ENCODE assay signal across 35 mouse cellular contexts in genomic region chr8:10708509-10708908, GRCm38 (mm10).
"Had no signal": no experiment of that assay in that cellular context is flagged by ENCODE, and none has a peak within 500 bp of the region (broad histone marks: within the 10 kb centered on the region; RNA-seq: fewer than 3 reads in every experiment).

No protein-coding gene starts in this region.

- H3K4me3 ChIP-seq: heart, embryonic 10.5 days; heart, embryonic 12.5 days; heart, embryonic 13.5 days; heart, embryonic 15.5 days; hindbrain, embryonic 10.5 days; hindbrain, embryonic 12.5 days; hindbrain, embryonic 13.5 days; hindbrain, embryonic 15.5 days; intestine, embryonic 15.5 days; kidney, embryonic 15.5 days; layer of hippocampus, adult 2 months had no signal

- H3K4me2 ChIP-seq: heart, embryonic 11.5 days; heart, embryonic 12.5 days; heart, embryonic 13.5 days; heart, embryonic 15.5 days; hindbrain, embryonic 12.5 days; hindbrain, embryonic 13.5 days; hindbrain, embryonic 14.5 days; hindbrain, embryonic 15.5 days; intestine, embryonic 15.5 days; kidney, embryonic 15.5 days had no signal

- DNase-seq: heart, postnatal 10 days; heart, postnatal 14 days; heart, postnatal 36 days; heart, postnatal 4 days; kidney, adult 11 months; kidney, adult 18-20 months; kidney, adult 2 months; kidney, adult 8-10 months; kidney, adult 9 months; kidney, postnatal 10 days; kidney, postnatal 14 days; kidney, postnatal 25 days; kidney, postnatal 36 days; kidney, postnatal 4 days; layer of hippocampus, adult 9-11 months; layer of hippocampus, postnatal 36 days had no signal

- ATAC-seq: hindbrain, embryonic 16.5 days; hindbrain, postnatal 0 days; inflammation-experienced regulatory T-cells, adult 6 months; intestine, embryonic 15.5 days; intestine, embryonic 16.5 days; intestine, postnatal 0 days had no signal

- H3K27ac ChIP-seq: heart, embryonic 10.5 days; heart, embryonic 13.5 days; heart, embryonic 15.5 days; hindbrain, embryonic 10.5 days; hindbrain, embryonic 12.5 days; hindbrain, embryonic 13.5 days; hindbrain, embryonic 14.5 days; hindbrain, embryonic 15.5 days; hindbrain, postnatal 0 days; intestine, embryonic 15.5 days; kidney, embryonic 15.5 days; kidney, postnatal 0 days; layer of hippocampus, adult 2 months had no signal

- H3K36me3 ChIP-seq: heart, embryonic 10.5 days; heart, embryonic 12.5 days; heart, embryonic 13.5 days; heart, embryonic 15.5 days; hindbrain, embryonic 10.5 days; hindbrain, embryonic 12.5 days; hindbrain, embryonic 13.5 days; hindbrain, embryonic 15.5 days; intestine, embryonic 15.5 days; kidney, embryonic 15.5 days had no signal

- H3K4me1 ChIP-seq: heart, embryonic 15.5 days; hindbrain, embryonic 15.5 days; intestine, embryonic 15.5 days had no signal

- H3K27me3 ChIP-seq: heart, embryonic 12.5 days; heart, embryonic 13.5 days; heart, embryonic 15.5 days; hindbrain, embryonic 12.5 days; hindbrain, embryonic 13.5 days; hindbrain, embryonic 15.5 days; intestine, embryonic 15.5 days; kidney, embryonic 15.5 days had no signal

- H3K9me3 ChIP-seq: heart, embryonic 10.5 days; heart, embryonic 12.5 days; heart, embryonic 13.5 days; heart, embryonic 15.5 days; hindbrain, embryonic 10.5 days; hindbrain, embryonic 12.5 days; hindbrain, embryonic 13.5 days; hindbrain, embryonic 15.5 days; intestine, embryonic 15.5 days; kidney, embryonic 15.5 days had no signal

- H3K9ac ChIP-seq: heart, embryonic 12.5 days; heart, embryonic 13.5 days; heart, embryonic 15.5 days; hindbrain, embryonic 12.5 days; hindbrain, embryonic 13.5 days; hindbrain, embryonic 14.5 days; hindbrain, embryonic 15.5 days; intestine, embryonic 15.5 days; kidney, embryonic 15.5 days had no signal
